Mouse (Mus musculus): ENCODE measurements around the gene Gsdmc4. TPM values are rescaled to one million over a fixed set of nuclear protein-coding genes. Genes with fewer than 3 reads are reported as not detected.
"Not testable (repeated sequence)": the region's sequence is repeated elsewhere in the genome, so short reads cannot be mapped to it uniquely, and the experiment has no call there.

Gsdmc4 gene
- polyA plus RNA-seq (2012; rRNA removed), result 1.2 and 1.8 TPM in 2 replicates

DNA sequence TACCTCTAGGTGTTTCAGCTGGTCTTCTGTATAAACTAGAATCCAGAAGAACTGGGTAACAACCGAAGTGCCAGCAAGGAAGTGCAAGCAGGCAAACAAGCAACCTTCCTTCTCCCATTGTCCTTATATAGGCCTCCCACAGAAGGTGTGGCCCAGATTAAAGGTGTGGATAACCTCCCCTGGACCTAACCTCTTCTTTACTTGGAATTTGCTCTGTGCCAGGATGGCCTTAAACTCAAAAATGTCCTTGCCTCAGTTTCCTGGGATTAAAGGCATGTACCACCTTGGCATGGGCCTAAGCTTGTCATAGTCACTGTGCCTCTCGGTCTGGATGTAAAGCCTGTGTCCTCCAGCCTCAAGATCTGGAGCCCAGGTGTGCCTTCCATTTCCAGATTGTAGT, at the start of gene Gsdmc4:
TSS of gene Gsdmc4 (minus strand) at position 101 of the 400 bp plus-strand sequence.
- not testable (repeated sequence) for H3K27ac ChIP-seq (ENCODE audit: control insufficient read depth, insufficient read depth, low read depth, low read length); H3K4me1 ChIP-seq (ENCODE audit: control insufficient read depth, insufficient read depth, low read length); H3K27me3 ChIP-seq (ENCODE audit: control insufficient read depth, insufficient read depth, low read length); H3K4me3 ChIP-seq (ENCODE audit: control insufficient read depth, low read depth, low read length); H3K36me3 ChIP-seq (ENCODE audit: control insufficient read depth, insufficient read depth, low read length)

- Histone ChIP-seq H3K4me3 (ENCODE audit: control insufficient read depth, low read depth, low read length) (no peak overlapping the region), H3K27me3 (ENCODE audit: control insufficient read depth, insufficient read depth, low read length) (no peaks in the 10 kb centered on the region), H3K27ac (ENCODE audit: control insufficient read depth, insufficient read depth, low read depth, low read length) (no peak overlapping the region), H3K36me3 (ENCODE audit: control insufficient read depth, insufficient read depth, low read length) (no peaks in the 10 kb centered on the region), H3K4me1 (ENCODE audit: control insufficient read depth, insufficient read depth, low read length) (no peaks in the 10 kb centered on the region)
- TF ChIP-seq POLR2A (IDR thresholded peaks at IDR 0.05; ENCODE audit: control insufficient read depth, low read depth, low read length), result no peak
- no peak for TF ChIP-seq CTCF (IDR thresholded peaks at IDR 0.05; ENCODE audit: control insufficient read depth, insufficient read depth, insufficient replicate concordance, low read depth, low read length)
Observed at GRCm38 (mm10) chr15:63960542-63960941, 48.4 kb upstream of the Gsdmc4 start.

- H3K36me3 ChIP-seq (ENCODE audit: control insufficient read depth, insufficient read depth, low read length), result no peaks in the 10 kb centered on the region
- H3K4me3 ChIP-seq (ENCODE audit: control insufficient read depth, low read depth, low read length), result no peak overlapping the region
- no peaks in the 10 kb centered on the region for H3K27me3 ChIP-seq (ENCODE audit: control insufficient read depth, insufficient read depth, low read length)
- H3K4me1 ChIP-seq (ENCODE audit: control insufficient read depth, insufficient read depth, low read length), result no peaks in the 10 kb centered on the region
- TF ChIP-seq POLR2A (IDR thresholded peaks at IDR 0.05; ENCODE audit: control insufficient read depth, low read depth, low read length) (no peak), CTCF (IDR thresholded peaks at IDR 0.05; ENCODE audit: control insufficient read depth, insufficient read depth, insufficient replicate concordance, low read depth, low read length) (no peak)
- H3K27ac ChIP-seq (ENCODE audit: control insufficient read depth, insufficient read depth, low read depth, low read length), result no peak overlapping the region
Observed at GRCm38 (mm10) chr15:63957553-63957952, 45.5 kb upstream of the Gsdmc4 start.

DNA sequence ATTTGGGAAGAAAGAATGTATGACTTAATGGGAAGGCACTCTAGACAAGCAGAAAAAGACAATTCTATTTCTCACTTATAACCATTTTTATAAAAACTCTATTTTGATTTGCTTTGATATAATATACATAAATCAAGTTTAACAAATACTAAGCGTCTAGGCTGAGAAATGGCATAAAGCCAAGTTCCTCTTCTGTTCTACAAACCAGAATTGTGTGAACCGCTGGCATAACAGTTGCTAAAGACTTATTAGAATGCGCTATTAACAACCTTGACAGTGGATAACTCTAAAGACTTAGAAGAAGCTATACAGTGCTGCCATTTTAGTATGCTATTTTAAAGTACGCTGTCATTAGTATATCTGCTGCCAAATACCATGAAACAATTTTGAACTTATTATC, 41.2 kb upstream of the Gsdmc4 start:
- Histone ChIP-seq H3K4me1 (ENCODE audit: control insufficient read depth, insufficient read depth, low read length) (no peaks in the 10 kb centered on the region), H3K27ac (ENCODE audit: control insufficient read depth, insufficient read depth, low read depth, low read length) (no peak overlapping the region), H3K36me3 (ENCODE audit: control insufficient read depth, insufficient read depth, low read length) (no peaks in the 10 kb centered on the region), H3K4me3 (ENCODE audit: control insufficient read depth, low read depth, low read length) (no peak overlapping the region), H3K27me3 (ENCODE audit: control insufficient read depth, insufficient read depth, low read length) (no peaks in the 10 kb centered on the region)
- TF ChIP-seq POLR2A (IDR thresholded peaks at IDR 0.05; ENCODE audit: control insufficient read depth, low read depth, low read length) (no peak), CTCF (IDR thresholded peaks at IDR 0.05; ENCODE audit: control insufficient read depth, insufficient read depth, insufficient replicate concordance, low read depth, low read length) (no peak)

DNA sequence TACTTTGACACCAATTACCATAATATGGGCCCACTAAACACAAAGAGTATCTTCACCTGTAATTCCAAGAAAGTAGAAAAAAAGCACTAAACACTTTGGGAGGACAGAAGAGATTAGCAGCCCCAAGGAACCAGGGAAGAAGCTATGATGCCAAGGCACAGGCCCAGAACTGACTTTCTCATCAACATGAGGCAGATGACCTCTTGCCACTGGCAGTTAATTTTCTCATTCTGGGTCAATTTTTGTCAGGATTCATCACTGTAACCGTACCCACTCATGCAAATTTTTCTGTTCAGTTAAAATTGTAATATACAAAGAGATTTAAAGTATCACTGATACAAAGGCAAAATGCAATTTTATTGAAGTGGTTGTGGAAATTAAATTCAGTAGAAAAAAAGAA, 29.1 kb upstream of the Gsdmc4 start:
- H3K4me1 ChIP-seq (ENCODE audit: control insufficient read depth, insufficient read depth, low read length), result no peaks in the 10 kb centered on the region
- H3K36me3 ChIP-seq (ENCODE audit: control insufficient read depth, insufficient read depth, low read length), result peaks cover 1% of the 10 kb centered on the region; the same call in 1 of the 2 replicates
- no peak overlapping the region for H3K4me3 ChIP-seq (ENCODE audit: control insufficient read depth, low read depth, low read length)
- H3K27me3 ChIP-seq (ENCODE audit: control insufficient read depth, insufficient read depth, low read length), result no peaks in the 10 kb centered on the region
- TF ChIP-seq POLR2A (IDR thresholded peaks at IDR 0.05; ENCODE audit: control insufficient read depth, low read depth, low read length), result no peak
- TF ChIP-seq CTCF (IDR thresholded peaks at IDR 0.05; ENCODE audit: control insufficient read depth, insufficient read depth, insufficient replicate concordance, low read depth, low read length), result no peak
- no peak overlapping the region for H3K27ac ChIP-seq (ENCODE audit: control insufficient read depth, insufficient read depth, low read depth, low read length)

DNA sequence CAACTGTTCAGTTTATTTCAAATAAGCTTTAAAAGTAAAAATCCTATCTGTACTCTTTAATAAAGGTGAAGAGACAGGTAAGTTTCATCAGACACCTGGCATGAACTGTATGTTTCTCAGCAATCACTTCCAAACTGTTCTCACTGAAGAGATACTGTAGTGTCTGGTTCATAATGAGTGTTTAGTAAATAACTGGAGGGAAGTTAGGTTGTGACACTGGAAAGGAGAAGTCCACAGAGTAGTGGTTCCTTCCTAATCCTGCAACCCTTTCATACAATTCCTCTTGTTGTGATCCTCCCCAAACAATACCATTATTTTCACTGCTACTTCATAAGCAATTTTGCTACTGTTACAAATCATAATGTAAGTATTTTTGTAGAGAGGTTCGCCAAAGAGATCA, 20.6 kb upstream of the Gsdmc4 start:
- H3K27ac ChIP-seq (ENCODE audit: control insufficient read depth, insufficient read depth, low read depth, low read length), result no peak overlapping the region
- H3K36me3 ChIP-seq (ENCODE audit: control insufficient read depth, insufficient read depth, low read length), result no peaks in the 10 kb centered on the region; the same call in 1 of the 2 replicates
- no peaks in the 10 kb centered on the region for H3K4me1 ChIP-seq (ENCODE audit: control insufficient read depth, insufficient read depth, low read length)
- no peaks in the 10 kb centered on the region for H3K27me3 ChIP-seq (ENCODE audit: control insufficient read depth, insufficient read depth, low read length)
- no peak for TF ChIP-seq POLR2A (IDR thresholded peaks at IDR 0.05; ENCODE audit: control insufficient read depth, low read depth, low read length)
- no peak for TF ChIP-seq CTCF (IDR thresholded peaks at IDR 0.05; ENCODE audit: control insufficient read depth, insufficient read depth, insufficient replicate concordance, low read depth, low read length)
- no peak overlapping the region for H3K4me3 ChIP-seq (ENCODE audit: control insufficient read depth, low read depth, low read length)

GRCm38 (mm10) chr15:63931404-63931803, 19.3 kb upstream of the Gsdmc4 start:
- TF ChIP-seq CTCF (IDR thresholded peaks at IDR 0.05; ENCODE audit: control insufficient read depth, insufficient read depth, insufficient replicate concordance, low read depth, low read length), result no peak
- TF ChIP-seq POLR2A (IDR thresholded peaks at IDR 0.05; ENCODE audit: control insufficient read depth, low read depth, low read length), result no peak
- Histone ChIP-seq H3K27me3 (ENCODE audit: control insufficient read depth, insufficient read depth, low read length) (no peaks in the 10 kb centered on the region), H3K27ac (ENCODE audit: control insufficient read depth, insufficient read depth, low read depth, low read length) (no peak overlapping the region), H3K36me3 (ENCODE audit: control insufficient read depth, insufficient read depth, low read length) (no peaks in the 10 kb centered on the region; the same call in 1 of the 2 replicates), H3K4me3 (ENCODE audit: control insufficient read depth, low read depth, low read length) (no peak overlapping the region), H3K4me1 (ENCODE audit: control insufficient read depth, insufficient read depth, low read length) (no peaks in the 10 kb centered on the region)

Measured in testis, adult 2 months (tissue).